Mouse (Mus musculus) telencephalon, adult 2 months (tissue): ENCODE data around the gene Klf9.
"Not testable (repeated sequence)": the region's sequence is repeated elsewhere in the genome, so short reads cannot be mapped to it uniquely, and the experiment has no call there.

Source experiments
- DNase-seq: peaks from one replicate; pipeline ENCODE4 v3.0.0-alpha.2; 2011; ENCODE audit warnings: low read depth, low spot score

The Klf9 gene

DNA sequence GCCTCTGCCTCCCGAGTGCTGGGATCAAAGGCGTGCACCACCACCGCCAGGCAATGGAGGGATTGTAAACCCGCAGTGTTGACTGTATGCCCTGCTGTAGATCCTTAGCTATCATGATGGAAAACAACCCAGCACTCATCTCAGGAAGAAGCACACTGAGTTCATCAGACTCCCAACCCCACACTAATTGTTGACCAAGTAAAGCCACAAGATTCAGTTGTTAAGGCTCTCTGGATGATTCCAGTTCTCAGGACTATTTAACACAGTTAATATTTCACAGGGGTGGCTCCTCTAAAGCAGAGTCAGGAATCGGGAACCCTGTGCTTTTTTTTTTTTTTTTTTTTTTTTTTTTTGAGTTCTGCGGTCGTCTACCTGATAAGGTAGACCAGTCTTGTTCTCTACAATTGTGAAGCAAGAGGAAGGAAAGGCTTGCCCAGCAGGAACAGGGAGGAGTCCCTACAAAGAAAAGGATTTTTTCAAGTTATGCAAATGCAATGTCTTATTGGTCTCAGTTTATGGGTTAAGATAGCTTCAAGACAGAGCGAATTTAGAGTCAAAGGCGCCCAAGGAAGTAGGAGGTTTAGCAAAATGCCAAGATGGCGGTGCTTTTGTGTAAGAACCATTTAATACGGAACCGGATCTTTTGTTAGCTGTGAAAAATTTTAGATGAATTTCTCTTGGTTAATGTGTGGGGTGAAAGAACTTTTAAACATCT lies 1.1 kb upstream of the Klf9 start:
- DNase-seq = no peak

DNA sequence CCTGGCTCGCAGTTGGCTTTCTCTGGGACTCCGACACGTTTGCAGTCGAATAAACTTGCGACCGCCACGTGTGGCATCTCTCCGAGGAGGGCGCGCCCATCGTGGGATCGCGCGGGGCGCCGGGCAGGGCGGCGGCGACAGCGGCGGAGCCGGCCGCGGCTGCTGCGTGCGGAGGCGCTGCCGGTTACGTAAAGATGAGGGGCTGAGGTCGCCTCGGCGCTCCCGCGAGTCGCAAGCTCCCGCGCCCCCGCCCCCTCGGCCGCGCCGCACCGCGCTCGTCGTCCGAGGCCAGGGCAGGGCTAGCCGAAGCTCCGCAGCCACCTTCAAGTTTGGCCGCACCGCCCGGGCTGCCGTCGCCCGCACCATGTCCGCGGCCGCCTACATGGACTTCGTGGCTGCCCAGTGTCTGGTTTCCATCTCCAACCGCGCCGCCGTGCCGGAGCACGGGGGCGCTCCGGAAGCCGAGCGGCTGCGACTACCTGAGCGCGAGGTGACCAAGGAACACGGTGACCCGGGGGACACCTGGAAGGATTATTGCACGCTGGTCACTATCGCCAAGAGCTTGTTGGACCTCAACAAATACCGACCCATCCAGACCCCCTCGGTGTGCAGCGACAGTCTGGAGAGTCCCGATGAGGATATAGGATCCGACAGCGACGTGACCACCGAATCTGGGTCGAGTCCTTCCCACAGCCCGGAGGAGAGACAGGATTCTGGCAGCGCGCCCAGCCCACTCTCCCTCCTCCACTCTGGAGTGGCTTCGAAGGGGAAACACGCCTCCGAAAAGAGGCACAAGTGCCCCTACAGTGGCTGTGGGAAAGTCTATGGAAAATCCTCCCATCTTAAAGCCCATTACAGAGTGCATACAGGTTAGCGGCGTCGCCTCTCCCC lies 610 bp downstream of the Klf9 start:
- no peak for DNase-seq

- no peak for DNase-seq
Measured at GRCm38 (mm10) chr19:23142427-23143073, 1.5 kb downstream of the Klf9 start.

GRCm38 (mm10) chr19:23143074-23143445 lies 2.0 kb downstream of the Klf9 start:
- DNase-seq = no peak

DNA sequence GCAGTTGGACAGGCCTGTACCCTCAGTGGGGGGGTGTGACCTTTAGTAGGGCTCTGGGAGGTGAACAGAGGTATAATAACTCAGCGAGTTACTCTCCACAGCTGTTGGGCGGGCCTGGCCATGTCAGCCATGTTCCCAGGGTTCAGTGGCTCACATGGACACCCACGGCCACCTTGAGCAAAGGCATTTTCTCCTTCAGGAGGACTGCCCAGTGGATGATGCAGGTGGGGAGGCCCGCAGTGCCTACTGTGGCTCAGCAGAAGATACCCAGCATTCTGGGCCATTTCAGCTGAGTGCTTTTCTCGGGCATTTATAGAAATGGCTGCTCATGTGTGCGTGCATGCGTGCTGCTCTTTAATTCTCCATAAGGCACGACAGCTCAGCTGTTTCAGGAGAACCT lies 2.5 kb downstream of the Klf9 start:
- no peak for DNase-seq

DNA sequence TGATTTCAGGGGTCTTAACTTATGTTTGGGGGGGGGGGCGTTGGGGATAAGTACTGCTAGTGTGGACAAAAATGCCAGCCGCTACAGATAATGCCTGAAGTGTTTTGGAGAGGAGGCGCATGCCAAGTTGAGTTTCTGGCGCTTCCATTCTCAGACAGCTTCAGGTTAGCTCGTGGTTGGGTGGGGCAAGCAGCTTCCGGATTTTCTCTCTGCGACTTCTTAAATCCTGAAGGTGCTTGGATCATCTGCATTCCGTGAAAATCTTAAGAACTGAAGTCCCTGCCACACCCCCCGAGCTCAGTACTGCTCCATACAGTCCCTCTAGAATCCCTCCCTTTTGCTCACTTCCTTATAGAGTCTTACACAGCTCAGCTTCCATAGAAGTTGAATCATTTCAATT lies 3.0 kb downstream of the Klf9 start:
- no peak for DNase-seq

- DNase-seq = no peak
Measured at GRCm38 (mm10) chr19:23145146-23145545, 4.1 kb downstream of the Klf9 start.

DNA sequence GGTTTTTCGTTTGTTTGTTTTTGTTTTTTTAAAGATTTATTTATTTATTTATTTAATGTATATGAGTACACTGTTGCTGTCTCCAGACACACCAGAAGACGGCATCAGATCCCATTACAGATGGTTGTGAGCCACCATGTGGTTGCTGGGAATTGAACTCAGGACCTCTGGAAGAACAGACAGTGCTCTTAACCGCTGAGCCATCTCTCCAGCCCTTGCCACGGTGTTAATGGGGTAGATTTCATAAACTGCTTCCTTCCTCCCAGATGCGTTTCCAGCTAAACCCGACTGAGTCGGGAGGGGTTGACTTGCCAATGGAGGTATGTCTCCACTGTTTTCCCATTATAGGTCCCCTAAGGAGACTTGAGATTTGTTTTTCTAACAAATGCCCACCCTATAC lies 4.5 kb downstream of the Klf9 start:
- DNase-seq = not testable (repeated sequence)

DNA sequence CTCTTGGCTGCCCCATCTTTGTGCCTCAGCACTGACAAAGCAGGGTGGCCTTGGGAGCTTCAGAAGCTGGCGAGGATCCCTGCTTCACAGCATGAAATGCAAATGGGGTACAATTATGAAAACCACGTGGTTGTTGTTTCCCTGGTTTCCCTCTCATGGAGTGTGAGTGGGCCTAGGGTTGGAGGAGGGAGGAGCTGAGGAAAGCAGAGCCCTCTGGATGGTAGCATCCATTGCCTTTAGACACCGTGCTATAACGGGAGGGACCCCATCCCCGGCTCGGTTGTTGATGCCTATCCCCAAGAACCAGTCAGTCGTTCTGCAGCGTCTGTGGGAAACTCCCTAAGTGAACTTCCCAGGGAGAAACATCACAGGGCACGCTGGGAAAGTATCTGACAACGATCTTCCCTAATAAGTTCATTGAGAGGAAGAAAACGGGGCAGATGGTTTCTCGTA lies 5.4 kb downstream of the Klf9 start:
- DNase-seq = peak; percentile 86

DNA sequence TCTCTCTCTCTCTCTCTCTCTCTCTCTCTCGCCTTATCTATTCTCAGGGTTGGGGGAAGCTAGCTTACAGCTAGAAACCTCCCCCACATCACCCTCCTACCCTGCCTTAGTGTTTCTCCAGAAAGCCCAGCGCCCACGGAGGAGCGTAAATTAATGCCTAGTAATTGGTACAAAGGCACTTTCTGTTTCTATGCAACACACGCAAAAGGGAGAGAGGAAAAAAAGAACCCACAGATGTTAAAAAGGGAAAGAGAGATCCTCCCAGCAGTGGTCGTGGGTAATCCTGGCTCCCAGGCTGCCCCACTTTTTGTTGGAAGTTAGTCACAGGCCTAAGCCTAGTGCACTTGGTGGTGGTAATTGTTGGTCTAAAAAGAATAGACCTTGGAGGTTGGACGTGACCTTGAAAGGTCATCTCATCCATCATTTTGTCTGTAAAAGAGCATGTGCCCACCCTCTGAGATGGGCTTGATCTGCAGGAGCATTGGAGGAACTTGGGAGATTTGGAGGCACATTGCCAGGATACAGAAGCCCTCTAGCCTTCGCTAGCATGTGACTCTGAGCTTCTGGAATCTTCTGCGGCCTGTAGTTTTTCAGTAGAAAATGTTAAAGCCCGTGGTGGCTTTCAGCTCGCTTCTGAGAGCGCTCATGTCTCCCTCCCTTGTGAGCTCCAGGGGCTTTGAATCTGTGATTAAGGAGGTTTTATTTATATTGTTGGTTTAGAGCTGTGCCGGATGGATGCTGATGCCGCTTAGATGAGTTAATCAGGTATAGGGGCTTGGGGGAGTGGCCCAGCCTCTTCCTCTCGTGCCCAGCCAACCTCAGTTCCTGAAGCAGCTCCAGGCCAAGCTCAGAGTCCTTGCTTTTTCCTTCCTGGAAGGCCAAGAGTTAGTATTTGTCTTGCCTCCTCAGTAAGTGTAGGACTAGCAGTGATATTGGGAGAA lies 6.3 kb downstream of the Klf9 start:
- DNase-seq = peak; percentile 86

DNA sequence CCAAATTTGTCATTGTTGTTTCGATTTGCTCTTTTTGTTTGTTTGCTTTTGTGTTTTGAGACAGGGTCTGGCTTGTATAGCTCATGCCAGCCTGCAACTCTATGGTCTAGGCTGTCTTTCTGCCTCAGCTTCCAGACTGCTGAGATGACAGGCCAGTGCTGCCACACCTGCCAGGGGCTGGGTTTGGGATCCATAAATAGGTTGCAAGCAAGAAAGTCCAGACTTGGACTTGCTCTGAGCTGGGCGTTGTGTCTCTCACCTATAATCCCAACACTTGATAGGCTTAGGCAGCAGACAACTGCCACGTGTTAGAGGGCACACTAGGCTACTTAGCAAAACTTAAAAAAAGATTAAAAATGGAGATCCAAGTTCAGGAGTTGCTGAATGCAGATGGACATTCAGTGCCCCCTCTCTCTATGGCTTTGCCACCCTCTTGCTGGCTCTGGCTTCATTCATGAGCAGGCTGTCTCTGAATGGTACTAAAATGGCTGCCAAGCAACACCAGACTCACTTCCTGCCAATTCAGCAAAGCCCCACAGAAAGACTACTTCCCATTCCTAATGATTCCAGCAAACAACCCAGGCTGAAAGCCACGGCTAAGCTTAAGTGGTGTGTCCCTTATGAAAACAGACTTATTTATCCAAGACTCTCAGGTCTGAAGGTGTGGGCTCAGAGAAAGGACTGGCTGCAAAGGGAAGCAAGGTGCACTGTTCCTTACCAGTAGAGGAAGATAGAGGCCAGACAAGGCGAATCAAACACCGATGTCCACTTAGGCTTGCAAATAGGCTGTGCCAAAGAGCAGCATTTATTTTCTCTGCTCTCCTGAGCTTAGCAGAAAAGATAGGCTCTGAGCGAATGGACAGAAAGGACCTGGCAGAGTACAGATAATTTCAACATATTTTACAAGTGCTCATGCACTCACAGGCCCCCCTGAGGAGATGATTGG lies 8.7 kb downstream of the Klf9 start:
- DNase-seq = no peak

- no peak for DNase-seq
Measured at GRCm38 (mm10) chr19:23150556-23151265, 9.7 kb downstream of the Klf9 start.

GRCm38 (mm10) chr19:23151651-23152070 lies 10.6 kb downstream of the Klf9 start:
- no peak for DNase-seq

DNA sequence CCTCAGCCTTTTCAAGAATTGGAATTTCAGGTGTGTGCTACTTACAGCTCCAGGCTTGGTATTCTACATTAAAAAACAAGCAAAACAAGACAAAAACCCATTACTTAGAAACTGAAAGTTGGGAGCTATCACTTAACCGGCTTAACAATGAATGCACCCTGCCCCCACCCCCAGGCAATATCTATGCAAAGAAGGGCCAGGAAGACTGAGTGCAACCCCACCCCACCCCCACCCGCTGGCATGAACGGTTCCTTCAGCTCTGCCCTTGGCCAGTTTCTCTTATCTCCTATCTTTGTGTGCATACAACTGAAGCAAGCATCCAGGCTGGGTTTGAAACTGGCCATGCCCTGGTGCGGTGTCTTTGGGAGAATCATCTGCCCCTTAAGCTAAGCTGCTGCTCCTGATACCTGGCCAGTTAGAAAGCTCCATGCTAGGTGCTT lies 11.2 kb downstream of the Klf9 start:
- no peak for DNase-seq

- no peak for DNase-seq
Measured at GRCm38 (mm10) chr19:23152771-23153605, 12.0 kb downstream of the Klf9 start.

DNA sequence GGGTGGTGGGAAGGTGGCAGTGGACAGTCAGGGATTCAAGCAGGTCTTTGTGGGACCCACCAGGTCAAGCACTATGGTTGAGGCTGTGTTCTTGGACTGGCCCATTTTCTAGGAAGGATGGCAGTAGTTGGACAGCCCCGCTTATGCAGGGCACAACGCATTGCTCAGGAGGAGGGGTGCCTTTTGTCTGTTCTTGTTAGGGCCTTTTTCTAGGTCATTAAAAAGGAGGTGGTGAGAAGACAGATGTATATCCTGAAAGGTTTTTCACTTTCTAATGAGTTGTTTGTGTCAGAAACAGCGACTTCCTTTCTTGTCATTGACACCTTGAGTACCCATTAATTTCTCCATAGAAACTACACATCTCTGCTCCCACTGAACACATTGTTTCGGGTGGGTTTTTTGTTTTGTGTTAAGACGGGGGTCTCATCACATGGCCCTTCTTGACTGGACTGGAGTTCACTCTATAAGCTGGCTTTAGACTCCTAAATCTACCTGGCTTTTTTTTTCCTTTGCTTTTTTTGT lies 12.6 kb downstream of the Klf9 start:
- no peak for DNase-seq

- DNase-seq = no peak
Measured at GRCm38 (mm10) chr19:23159780-23160395, 18.9 kb downstream of the Klf9 start.

DNA sequence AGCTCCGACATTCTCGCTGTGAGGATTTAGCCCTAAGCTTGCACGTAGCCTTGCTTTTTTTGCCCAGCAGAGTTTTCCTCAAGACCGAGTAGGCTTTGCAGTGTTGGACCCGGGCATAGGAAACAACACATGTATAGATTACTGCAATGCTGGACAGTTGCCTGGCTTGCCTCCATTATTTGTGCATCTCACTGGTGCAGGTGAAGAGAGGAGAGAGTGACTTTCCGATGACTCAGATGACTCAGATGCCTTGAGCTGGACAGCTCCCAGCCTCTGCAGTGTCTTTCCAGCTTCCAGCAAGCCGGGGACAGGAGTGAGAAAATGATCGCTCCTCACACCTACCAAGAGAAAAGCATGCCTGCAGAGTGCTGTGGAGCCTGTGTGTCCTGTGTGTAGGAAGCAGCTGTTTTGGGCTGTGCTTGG lies 21.4 kb downstream of the Klf9 start:
- DNase-seq = peak; percentile 76
